Mouse (Mus musculus) liver, adult 2 months (tissue): ENCODE measurements around the gene Kctd6. TPM values are rescaled to one million over a fixed set of nuclear protein-coding genes. Genes with fewer than 3 reads are reported as not detected.

Experiments used
- DNase-seq: peaks from one replicate; pipeline ENCODE4 v3.0.0-alpha.2; 2011; ENCODE audit warnings: low read depth, low spot score; ENCODE audit errors: extremely low read depth
- H3K27ac ChIP-seq: fragments of 200-500 bp; replicated peaks from 2 replicates; pipeline ENCODE4 v1.5.1; 2012; ENCODE audit warnings: low read depth, mild to moderate bottlenecking, control low read depth, inconsistent platforms, low read length; ENCODE audit not compliant: insufficient read depth
- H3K27me3 ChIP-seq: fragments of 200-500 bp; 2 replicates; pipeline ENCODE4 v1.6.1; 2012; ENCODE audit warnings: mild to moderate bottlenecking, moderate library complexity, low read length, inconsistent platforms; ENCODE audit not compliant: control insufficient read depth, insufficient read depth
- H3K36me3 ChIP-seq: fragments of 200-500 bp; 2 replicates; pipeline ENCODE4 v1.6.1; 2012; ENCODE audit warnings: low read length, inconsistent platforms; ENCODE audit not compliant: control insufficient read depth, insufficient read depth
- H3K4me1 ChIP-seq: fragments of 200-500 bp; 2 replicates; pipeline ENCODE4 v1.6.1; 2011; ENCODE audit warnings: low read length; ENCODE audit not compliant: control insufficient read depth, insufficient read depth
- H3K4me3 ChIP-seq: fragments of 200-500 bp; 2 replicates; pipeline ENCODE4 v1.5.1; 2011; ENCODE audit warnings: low read depth, mild to moderate bottlenecking, control low read depth, low read length, moderate library complexity; ENCODE audit not compliant: insufficient read depth
- H3K79me2 ChIP-seq: fragments of 200-500 bp; 2 replicates; pipeline ENCODE4 v1.6.1; 2012; ENCODE audit warnings: inconsistent platforms, mild to moderate bottlenecking, low read length, moderate library complexity; ENCODE audit not compliant: control insufficient read depth, insufficient read depth
- H3K9ac ChIP-seq: fragments of 200-500 bp; 2 replicates; pipeline ENCODE4 v1.6.1; 2012; ENCODE audit warnings: low read depth, mild to moderate bottlenecking, control low read depth, inconsistent platforms, low read length
- CTCF ChIP-seq: fragments of 200-500 bp; IDR thresholded peaks from 2 replicates; pipeline ENCODE4 v1.5.1; 2011; ENCODE audit warnings: low read depth, low read length, control low read depth
- POLR2A ChIP-seq: fragments of 200-500 bp; IDR thresholded peaks from 2 replicates; pipeline ENCODE4 v1.6.1; 2011; ENCODE audit warnings: low read length, control low read depth; ENCODE audit not compliant: insufficient read depth; ENCODE audit errors: extremely low read depth
- WGBS: fragments of 180-500 bp; shearing (Covaris S2); methylation state at CpG from one replicate; pipeline ENCODE4 v1.1.7; 2018; 5-methylcytosine and 5-hydroxymethylcytosine counted together
- polyA plus RNA-seq: library from polyadenylated mRNA; depleted of rRNA; stranded (reverse); fragments of >200 nt; gene quantifications from 2 replicates; pipeline ENCODE4 v1.2.3, GENCODE M21; 2012
- total RNA-seq: library from RNA; depleted of rRNA; stranded (reverse); fragments of >200 nt; gene quantifications from 2 replicates; pipeline ENCODE4 v1.2.3, GENCODE M21; 2014

The Kctd6 gene
- total and polyA plus RNA-seq, 2 experiments: 5.1 to 5.2 TPM

DNA sequence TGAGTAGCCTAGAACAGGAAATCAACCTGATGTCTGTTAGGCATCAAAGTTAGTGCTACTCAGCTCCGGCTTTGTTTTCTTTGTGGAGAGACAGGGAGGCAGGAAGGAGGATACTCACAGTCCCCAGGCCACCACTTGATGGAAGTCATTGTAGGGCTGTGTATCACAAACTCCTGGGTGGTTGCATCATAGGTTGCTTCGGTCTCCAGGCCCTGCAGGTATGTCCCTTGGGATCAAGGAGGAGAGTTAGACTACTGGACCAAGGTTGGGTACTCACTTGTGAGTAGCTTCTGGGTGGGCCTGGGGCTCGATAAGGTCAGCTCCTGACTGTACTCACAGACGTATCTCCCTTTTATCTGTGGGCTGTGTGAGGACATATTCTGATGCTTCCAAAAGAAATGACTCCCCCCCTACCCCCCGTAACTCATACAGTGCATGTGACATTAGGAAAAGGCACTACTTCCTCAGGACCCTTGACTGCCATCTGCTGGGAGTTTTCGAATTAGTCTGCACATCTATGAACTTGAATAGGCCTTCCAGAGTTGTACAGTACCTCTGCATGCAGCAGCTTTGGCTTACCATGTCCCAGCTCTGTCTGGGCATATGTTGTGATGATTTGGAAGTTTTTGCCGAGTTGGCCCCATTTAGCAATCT is 41.3 kb downstream of the Kctd6 start:
- Histone ChIP-seq H3K9ac (peak overlapping the region; percentile 14; the same call in 1 of the 2 replicates), H3K27ac (peak overlapping the region; percentile 84; the same call in 1 of the 2 replicates), H3K4me1 (peaks cover 19% of the 10 kb centered on the region), H3K27me3 (no peaks in the 10 kb centered on the region), H3K79me2 (peaks cover 11% of the 10 kb centered on the region; the same call in 1 of the 2 replicates), H3K4me3 (no peak overlapping the region), H3K36me3 (peaks cover 46% of the 10 kb centered on the region)
- WGBS: 58% methylated on average over 7 of the region's 7 CpGs
- peak; percentile 30 for TF ChIP-seq CTCF
- no peak for TF ChIP-seq POLR2A
- DNase-seq: peak; percentile 58

- H3K9ac ChIP-seq: peak overlapping the region; percentile 72
- peak overlapping the region; percentile 84 for H3K27ac ChIP-seq
- TF ChIP-seq POLR2A: no peak
- TF ChIP-seq CTCF: no peak
- H3K4me3 ChIP-seq: no peak overlapping the region; the same call in 1 of the 2 replicates
- no peak for DNase-seq
- H3K27me3 ChIP-seq: no peaks in the 10 kb centered on the region
- peaks cover 11% of the 10 kb centered on the region; the same call in 1 of the 2 replicates for H3K79me2 ChIP-seq
- peaks cover 43% of the 10 kb centered on the region for H3K36me3 ChIP-seq
- peaks cover 24% of the 10 kb centered on the region for H3K4me1 ChIP-seq
- 60% methylated on average over 6 of the region's 6 CpGs for WGBS
Measured at GRCm38 (mm10) chr14:8256072-8256471, 42.1 kb downstream of the Kctd6 start.

GRCm38 (mm10) chr14:8256881-8257280 is 42.9 kb downstream of the Kctd6 start:
- Histone ChIP-seq H3K27me3 (no peaks in the 10 kb centered on the region), H3K79me2 (peaks cover 11% of the 10 kb centered on the region; the same call in 1 of the 2 replicates), H3K4me1 (peaks cover 24% of the 10 kb centered on the region), H3K9ac (peak overlapping the region; percentile 82), H3K27ac (peak overlapping the region; percentile 99), H3K36me3 (peaks cover 39% of the 10 kb centered on the region), H3K4me3 (peak overlapping the region; percentile 46)
- DNase-seq: peak; percentile 89
- TF ChIP-seq POLR2A: no peak
- no peak for TF ChIP-seq CTCF
- WGBS: 20% methylated on average over 5 of the region's 5 CpGs

- DNase-seq: peak; percentile 42
- peaks cover 11% of the 10 kb centered on the region; the same call in 1 of the 2 replicates for H3K79me2 ChIP-seq
- H3K4me1 ChIP-seq: peaks cover 24% of the 10 kb centered on the region
- peaks cover 33% of the 10 kb centered on the region for H3K36me3 ChIP-seq
- H3K27me3 ChIP-seq: no peaks in the 10 kb centered on the region
- TF ChIP-seq POLR2A (no peak), CTCF (no peak)
- 13% methylated on average over 7 of the region's 7 CpGs for WGBS
- H3K4me3 ChIP-seq: peak overlapping the region; percentile 40
- peak overlapping the region; percentile 99 for H3K27ac ChIP-seq
- peak overlapping the region; percentile 82 for H3K9ac ChIP-seq
Measured at GRCm38 (mm10) chr14:8257521-8258334, 43.8 kb downstream of the Kctd6 start.

DNA sequence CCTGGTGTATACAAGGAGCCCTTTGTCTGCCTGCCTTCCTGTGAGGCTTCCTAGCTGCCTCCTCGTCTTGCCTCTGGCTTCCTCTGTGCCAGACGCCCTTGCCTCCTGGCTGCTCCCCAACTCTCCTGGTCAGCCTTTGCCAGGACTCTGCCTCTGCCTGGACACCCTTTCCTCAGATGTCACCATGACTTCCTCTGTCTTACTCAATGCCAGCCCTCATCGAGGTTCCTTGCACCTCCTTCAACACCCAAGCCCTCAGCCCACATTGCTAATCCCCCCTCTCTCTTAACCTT is 44.3 kb downstream of the Kctd6 start:
- Histone ChIP-seq H3K4me3 (peak overlapping the region; percentile 40), H3K79me2 (peaks cover 11% of the 10 kb centered on the region; the same call in 1 of the 2 replicates), H3K9ac (peak overlapping the region; percentile 82), H3K27ac (peak overlapping the region; percentile 99), H3K4me1 (peaks cover 24% of the 10 kb centered on the region), H3K36me3 (peaks cover 29% of the 10 kb centered on the region), H3K27me3 (no peaks in the 10 kb centered on the region)
- WGBS: 8% methylated on average over 3 of the region's 3 CpGs
- DNase-seq: peak; percentile 89
- TF ChIP-seq POLR2A: peak; percentile 46; the same call in 1 of the 2 replicates
- TF ChIP-seq CTCF: no peak

- Histone ChIP-seq H3K27ac (peak overlapping the region; percentile 99), H3K4me3 (peak overlapping the region; percentile 54), H3K36me3 (peaks cover 24% of the 10 kb centered on the region), H3K9ac (peak overlapping the region; percentile 82), H3K79me2 (peaks cover 11% of the 10 kb centered on the region; the same call in 1 of the 2 replicates), H3K4me1 (peaks cover 24% of the 10 kb centered on the region), H3K27me3 (no peaks in the 10 kb centered on the region)
- peak; percentile 93 for DNase-seq
- TF ChIP-seq POLR2A (peak; percentile 31; the same call in 1 of the 2 replicates), CTCF (no peak)
- 23% methylated on average over 3 of the region's 3 CpGs for WGBS
Measured at GRCm38 (mm10) chr14:8258752-8259151, 44.8 kb downstream of the Kctd6 start.
